Mouse (Mus musculus): ENCODE data around the gene Fam107b. TPM values are rescaled to one million over a fixed set of nuclear protein-coding genes. Genes with fewer than 3 reads are reported as not detected.

The Fam107b gene
- polyA plus RNA-seq, 1 experiment from 2014 or later: 17.8 TPM

DNA sequence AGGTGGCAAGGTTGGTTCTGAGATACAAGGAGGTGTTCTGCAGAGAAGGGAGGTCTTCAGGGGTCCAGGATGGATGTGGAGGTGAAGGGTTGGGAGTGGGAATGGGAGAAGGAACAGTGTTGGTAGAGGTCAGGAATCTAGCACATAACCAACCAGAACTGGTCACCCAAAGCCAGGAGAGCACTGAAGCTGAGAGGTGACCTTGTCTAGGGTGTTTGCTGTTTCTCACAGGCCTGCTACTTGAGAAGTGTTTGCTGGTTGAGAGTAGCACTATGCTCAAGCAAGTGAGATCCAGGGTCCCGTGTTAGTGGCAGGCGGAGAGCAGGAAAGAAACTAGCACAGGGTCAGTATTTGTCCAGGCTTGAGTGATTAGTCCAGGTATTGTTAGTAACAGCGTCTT lies 159.3 kb downstream of the Fam107b start:
- Histone ChIP-seq H3K27ac (no peak overlapping the region), H3K27me3 (no peaks in the 10 kb centered on the region), H3K36me3 (no peaks in the 10 kb centered on the region), H3K9me3 (replicated peaks) (no peaks in the 10 kb centered on the region), H3K9ac (no peak overlapping the region), H3K4me3 (no peak overlapping the region), H3K4me2 (no peak overlapping the region), H3K4me1 (replicated peaks) (peaks cover 52% of the 10 kb centered on the region)
- ATAC-seq (replicated peaks; ENCODE audit: insufficient number of reproducible peaks, insufficient read depth, low FRiP score, low read depth): no peak
- 53% methylated on average over 3 of the region's 3 CpGs for WGBS

DNA sequence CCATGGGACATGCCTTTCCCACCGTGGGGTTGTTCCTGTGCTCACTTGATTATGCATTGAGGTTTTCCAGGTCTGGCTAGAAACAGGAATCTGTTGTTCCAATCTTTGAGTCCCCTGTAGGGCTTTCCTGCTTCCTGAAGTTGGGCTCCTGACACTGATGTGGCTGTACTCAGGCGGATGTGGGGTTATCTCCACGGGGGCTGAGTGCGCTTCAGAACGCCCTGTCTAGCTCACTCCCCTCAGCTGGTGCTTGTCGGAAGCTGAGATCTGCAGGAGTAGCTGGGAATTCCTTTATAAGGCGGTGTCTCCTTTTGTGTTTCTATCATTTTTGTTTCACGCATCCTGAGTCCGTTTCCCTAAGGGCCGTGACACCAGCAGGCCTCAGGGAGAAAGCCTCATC lies 160.5 kb downstream of the Fam107b start:
- ATAC-seq (replicated peaks; ENCODE audit: insufficient number of reproducible peaks, insufficient read depth, low FRiP score, low read depth): 0 out of 2 replicates have a peak, but pooled peaks have one; percentile 37
- H3K36me3 ChIP-seq: no peaks in the 10 kb centered on the region
- 48% methylated on average over 10 of the region's 10 CpGs for WGBS
- no peaks in the 10 kb centered on the region for H3K9me3 ChIP-seq (replicated peaks)
- H3K9ac ChIP-seq: no peak overlapping the region
- no peaks in the 10 kb centered on the region for H3K27me3 ChIP-seq
- peaks cover 48% of the 10 kb centered on the region for H3K4me1 ChIP-seq (replicated peaks)
- peak overlapping the region; percentile 37; the same call in 1 of the 2 replicates for H3K27ac ChIP-seq
- H3K4me2 ChIP-seq: no peak overlapping the region; the same call in 1 of the 2 replicates
- no peak overlapping the region for H3K4me3 ChIP-seq

DNA sequence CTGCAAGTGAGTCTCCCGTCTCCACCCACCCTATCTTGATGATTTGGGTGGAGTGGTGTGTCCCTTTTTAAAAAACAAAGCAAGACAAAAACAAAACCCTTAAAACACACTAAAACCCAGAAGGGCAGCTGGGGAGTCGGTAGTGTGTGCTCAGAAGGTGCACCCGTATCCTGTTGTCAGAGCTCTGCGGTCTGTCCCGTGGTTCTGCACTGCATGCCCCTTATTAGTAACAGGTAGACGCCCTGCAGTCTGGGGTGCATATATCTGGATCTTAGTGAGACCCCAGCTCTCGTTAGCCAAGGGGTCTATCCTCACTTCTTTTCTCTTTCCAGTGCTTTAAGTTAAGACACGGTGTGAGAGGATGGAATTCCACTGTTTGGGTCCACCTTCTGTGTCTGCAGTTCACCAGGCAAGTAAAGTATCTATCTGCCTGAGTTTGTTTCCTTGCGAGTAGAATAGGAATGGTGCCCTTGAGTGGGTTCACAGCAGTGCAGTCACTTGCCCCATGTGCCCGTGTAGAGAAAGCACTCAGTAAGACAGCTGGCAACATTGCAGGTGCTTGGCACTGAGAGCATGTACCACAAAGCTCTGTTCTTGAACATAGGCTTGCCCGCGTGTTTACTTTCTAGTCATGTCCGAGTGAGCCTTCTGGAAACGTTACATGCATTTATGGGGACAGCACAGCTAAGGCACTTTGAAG lies 161.2 kb downstream of the Fam107b start:
- Histone ChIP-seq H3K36me3 (no peaks in the 10 kb centered on the region), H3K27ac (no peak overlapping the region; the same call in 1 of the 2 replicates), H3K4me2 (no peak overlapping the region), H3K9me3 (replicated peaks) (no peaks in the 10 kb centered on the region), H3K27me3 (no peaks in the 10 kb centered on the region), H3K4me3 (no peak overlapping the region), H3K4me1 (replicated peaks) (peaks cover 44% of the 10 kb centered on the region), H3K9ac (no peak overlapping the region)
- no peak for ATAC-seq (replicated peaks; ENCODE audit: insufficient number of reproducible peaks, insufficient read depth, low FRiP score, low read depth)
- WGBS: 75% methylated on average over 14 of the region's 14 CpGs

DNA sequence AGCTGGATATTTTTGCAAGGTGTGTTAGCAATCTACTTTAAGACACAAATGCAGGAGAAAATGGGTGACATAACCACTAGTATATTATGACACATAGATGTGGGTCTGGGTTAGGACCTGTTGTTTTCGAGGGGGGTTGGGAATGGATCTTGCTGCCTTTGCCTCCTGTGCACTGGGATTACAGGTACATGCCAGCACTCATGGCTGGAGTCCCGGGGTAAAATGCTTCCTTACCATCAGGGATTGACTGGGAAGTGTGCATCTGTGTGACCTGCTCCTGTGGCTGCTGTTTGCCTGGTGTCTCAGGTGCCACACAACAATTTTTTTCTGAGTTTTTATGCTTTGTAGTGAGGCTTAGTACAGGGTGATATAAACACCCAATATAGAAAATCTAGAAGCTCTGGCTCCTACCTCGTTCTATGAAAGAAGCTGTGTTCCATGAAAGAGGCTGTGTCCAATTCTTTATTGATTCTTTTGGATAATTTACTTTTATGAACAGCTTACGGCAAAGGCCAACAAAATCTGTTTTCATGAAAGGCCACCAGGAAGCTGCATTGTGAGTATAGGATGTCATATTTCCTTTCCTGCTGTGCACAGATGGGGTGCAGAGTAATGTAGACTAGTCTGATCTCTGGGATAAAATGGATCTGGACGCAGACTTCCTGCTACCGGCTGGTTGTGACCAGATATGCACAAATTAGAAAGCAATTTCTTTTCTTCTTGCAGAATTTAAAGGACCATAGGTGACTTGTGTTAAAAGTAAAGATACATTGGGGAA lies 167.8 kb downstream of the Fam107b start:
- Histone ChIP-seq H3K4me2 (no peak overlapping the region), H3K4me3 (no peak overlapping the region), H3K27me3 (no peaks in the 10 kb centered on the region), H3K4me1 (replicated peaks) (peaks cover 23% of the 10 kb centered on the region), H3K9ac (no peak overlapping the region), H3K27ac (no peak overlapping the region), H3K36me3 (no peaks in the 10 kb centered on the region), H3K9me3 (replicated peaks) (no peaks in the 10 kb centered on the region)
- ATAC-seq (replicated peaks; ENCODE audit: insufficient number of reproducible peaks, insufficient read depth, low FRiP score, low read depth): no peak
- 68% methylated on average over 6 of the region's 6 CpGs for WGBS

DNA sequence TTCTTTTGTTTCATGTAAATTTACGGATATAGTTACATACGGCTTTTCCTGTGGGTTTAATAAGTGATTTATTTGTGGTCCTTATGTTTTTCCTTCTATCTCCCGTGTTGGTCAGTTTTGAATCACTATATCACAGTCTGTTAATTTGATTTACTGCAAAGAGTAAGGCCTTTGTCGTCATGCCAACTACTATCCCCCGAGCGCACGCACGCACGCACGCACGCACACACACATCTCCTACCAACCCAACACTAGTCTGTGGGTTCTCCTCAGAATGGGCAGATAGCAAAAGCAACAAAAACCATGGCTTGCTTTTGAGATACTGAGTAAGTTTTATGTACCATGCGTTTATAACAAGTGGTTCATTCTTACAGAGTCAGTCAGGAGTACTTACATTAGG lies 168.4 kb downstream of the Fam107b start:
- Histone ChIP-seq H3K9me3 (replicated peaks) (no peaks in the 10 kb centered on the region), H3K9ac (no peak overlapping the region), H3K4me1 (replicated peaks) (peaks cover 27% of the 10 kb centered on the region), H3K27ac (no peak overlapping the region), H3K36me3 (no peaks in the 10 kb centered on the region), H3K4me2 (no peak overlapping the region), H3K27me3 (no peaks in the 10 kb centered on the region), H3K4me3 (no peak overlapping the region)
- WGBS: 87% methylated on average over 12 of the region's 12 CpGs
- ATAC-seq (replicated peaks; ENCODE audit: insufficient number of reproducible peaks, insufficient read depth, low FRiP score, low read depth): no peak

DNA sequence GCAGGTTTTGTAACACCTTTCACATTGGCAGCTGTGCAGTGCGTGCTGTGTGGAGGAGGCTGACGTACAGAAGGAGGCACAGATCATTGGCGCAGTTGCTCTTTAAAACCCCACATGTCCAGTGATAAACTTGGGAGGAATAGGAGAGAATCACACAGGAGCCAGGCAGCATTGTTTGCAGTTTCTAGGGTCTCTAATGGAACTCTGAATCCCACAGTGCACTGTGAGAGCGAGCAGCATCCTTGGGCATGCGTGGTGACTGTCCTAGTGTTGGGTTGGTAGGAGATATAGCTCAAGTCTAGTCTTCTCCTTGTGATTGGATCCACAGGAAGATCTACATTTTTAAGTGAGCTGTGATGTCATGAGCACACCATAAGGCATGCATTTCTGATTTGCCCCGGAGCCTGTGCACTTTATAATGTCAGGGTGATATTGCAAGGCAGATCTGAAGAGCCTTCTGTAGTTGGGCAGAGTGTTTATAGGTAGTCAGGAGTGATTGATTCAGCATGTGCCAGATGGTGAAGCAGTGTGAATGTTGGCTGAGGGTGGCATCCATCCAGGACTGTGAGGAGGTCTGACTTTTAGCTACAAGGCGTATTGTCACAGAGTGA lies 169.2 kb downstream of the Fam107b start:
- Histone ChIP-seq H3K4me3 (no peak overlapping the region), H3K27me3 (no peaks in the 10 kb centered on the region), H3K27ac (no peak overlapping the region), H3K9me3 (replicated peaks) (no peaks in the 10 kb centered on the region), H3K9ac (no peak overlapping the region), H3K36me3 (no peaks in the 10 kb centered on the region), H3K4me2 (no peak overlapping the region), H3K4me1 (replicated peaks) (peaks cover 34% of the 10 kb centered on the region)
- no peak for ATAC-seq (replicated peaks; ENCODE audit: insufficient number of reproducible peaks, insufficient read depth, low FRiP score, low read depth)
- WGBS: 83% methylated on average over 7 of the region's 7 CpGs

DNA sequence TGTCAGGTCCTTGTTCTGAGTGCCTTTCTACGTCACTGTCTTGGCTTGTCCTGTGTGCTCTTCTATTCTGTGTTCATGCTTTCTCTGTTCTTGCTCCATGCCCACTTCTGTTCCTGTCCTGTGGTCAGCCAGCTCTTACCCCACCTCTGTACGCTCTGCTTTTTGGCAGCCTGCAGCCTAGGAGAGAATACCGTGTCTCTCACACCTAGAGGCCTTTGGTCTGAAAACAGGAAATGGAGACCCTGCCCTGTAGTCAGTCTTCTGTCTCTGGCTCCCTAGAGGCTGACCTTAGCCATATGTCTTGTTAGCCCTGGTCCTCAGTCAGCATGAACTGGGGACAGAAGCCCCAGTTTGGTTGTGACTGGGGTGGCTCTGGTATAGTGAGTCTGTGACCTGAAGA lies 170.0 kb downstream of the Fam107b start:
- WGBS: 78% methylated on average over 3 of the region's 3 CpGs
- Histone ChIP-seq H3K9ac (no peak overlapping the region), H3K4me3 (no peak overlapping the region), H3K9me3 (replicated peaks) (no peaks in the 10 kb centered on the region), H3K4me2 (no peak overlapping the region), H3K27ac (no peak overlapping the region), H3K4me1 (replicated peaks) (peaks cover 42% of the 10 kb centered on the region), H3K27me3 (no peaks in the 10 kb centered on the region), H3K36me3 (no peaks in the 10 kb centered on the region)
- no peak for ATAC-seq (replicated peaks; ENCODE audit: insufficient number of reproducible peaks, insufficient read depth, low FRiP score, low read depth)

DNA sequence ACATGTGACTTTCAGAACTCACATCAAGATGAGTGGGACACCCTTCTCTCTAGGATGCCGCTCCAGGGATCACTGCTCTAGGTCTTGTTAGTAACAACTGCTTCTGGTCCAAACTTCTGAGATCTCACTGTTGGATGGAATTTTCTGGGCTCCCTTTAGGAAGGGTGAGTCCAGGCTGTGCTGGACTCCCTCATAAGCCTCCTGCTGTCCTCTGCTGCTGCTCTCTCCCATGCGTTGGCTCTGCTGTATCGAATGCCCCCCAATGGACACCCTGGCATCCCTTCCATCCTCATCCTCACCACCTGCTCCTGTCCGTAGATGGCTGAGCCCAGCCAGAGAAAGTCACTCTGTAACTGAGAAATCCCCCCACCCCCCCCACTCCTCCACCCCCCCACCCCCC lies 170.4 kb downstream of the Fam107b start:
- Histone ChIP-seq H3K27me3 (no peaks in the 10 kb centered on the region), H3K4me1 (replicated peaks) (peaks cover 46% of the 10 kb centered on the region), H3K4me2 (no peak overlapping the region), H3K9me3 (replicated peaks) (no peaks in the 10 kb centered on the region), H3K36me3 (no peaks in the 10 kb centered on the region), H3K4me3 (no peak overlapping the region), H3K9ac (no peak overlapping the region), H3K27ac (no peak overlapping the region)
- WGBS: 91% methylated on average over 4 of the region's 4 CpGs
- ATAC-seq (replicated peaks; ENCODE audit: insufficient number of reproducible peaks, insufficient read depth, low FRiP score, low read depth): no peak

DNA sequence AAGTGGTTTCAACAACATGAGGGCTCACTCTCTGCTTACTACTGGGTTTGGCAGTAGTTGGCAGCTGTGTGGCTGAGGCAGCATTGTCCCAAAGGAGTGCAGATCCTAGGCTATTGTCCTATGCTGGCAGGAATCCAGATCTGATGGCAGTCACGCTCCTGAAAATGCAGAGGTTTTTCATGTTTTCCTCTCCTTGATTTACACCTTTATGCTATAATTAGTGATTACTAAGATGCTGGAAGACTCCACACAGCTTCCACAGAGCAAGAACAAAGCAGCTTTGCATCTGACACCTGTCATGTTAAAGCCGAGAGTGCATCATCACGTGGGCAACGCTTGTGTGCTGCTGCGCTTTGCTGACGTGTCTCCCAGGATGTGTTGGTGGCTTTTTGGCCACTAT lies 172.2 kb downstream of the Fam107b start:
- ATAC-seq (replicated peaks; ENCODE audit: insufficient number of reproducible peaks, insufficient read depth, low FRiP score, low read depth): no peak
- Histone ChIP-seq H3K27me3 (no peaks in the 10 kb centered on the region), H3K9me3 (replicated peaks) (no peaks in the 10 kb centered on the region), H3K36me3 (no peaks in the 10 kb centered on the region), H3K4me1 (replicated peaks) (peaks cover 57% of the 10 kb centered on the region), H3K4me3 (no peak overlapping the region), H3K4me2 (no peak overlapping the region), H3K9ac (no peak overlapping the region), H3K27ac (no peak overlapping the region)
- WGBS: 66% methylated on average over 6 of the region's 6 CpGs

DNA sequence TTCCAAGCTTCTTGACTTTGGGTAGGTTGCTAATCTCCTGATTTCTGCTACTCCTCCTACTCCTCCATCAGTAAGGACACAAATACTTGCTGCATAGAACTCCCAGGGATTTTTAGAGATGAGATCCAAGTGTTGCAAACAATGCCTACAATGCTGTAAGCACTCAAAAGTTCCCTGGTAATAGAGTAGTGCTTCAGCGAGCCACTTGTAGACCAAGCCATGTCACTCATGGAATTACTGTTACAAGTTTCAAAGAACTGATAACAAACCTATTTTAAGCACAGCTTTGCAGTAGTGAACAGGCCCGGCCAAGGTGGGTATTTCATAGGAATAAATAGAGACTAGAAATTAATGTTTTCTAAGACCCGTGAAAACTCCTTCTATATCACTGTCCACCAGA lies 174.8 kb downstream of the Fam107b start:
- WGBS: 31% methylated on average over 3 of the region's 3 CpGs
- Histone ChIP-seq H3K4me2 (peak overlapping the region; percentile 10; the same call in 1 of the 2 replicates), H3K27ac (peak overlapping the region; percentile 75), H3K36me3 (no peaks in the 10 kb centered on the region), H3K9me3 (replicated peaks) (no peaks in the 10 kb centered on the region), H3K27me3 (no peaks in the 10 kb centered on the region), H3K4me1 (replicated peaks) (peaks cover 61% of the 10 kb centered on the region), H3K4me3 (no peak overlapping the region), H3K9ac (no peak overlapping the region)
- ATAC-seq (replicated peaks; ENCODE audit: insufficient number of reproducible peaks, insufficient read depth, low FRiP score, low read depth): peak; percentile 41; the same call in 1 of the 2 replicates

DNA sequence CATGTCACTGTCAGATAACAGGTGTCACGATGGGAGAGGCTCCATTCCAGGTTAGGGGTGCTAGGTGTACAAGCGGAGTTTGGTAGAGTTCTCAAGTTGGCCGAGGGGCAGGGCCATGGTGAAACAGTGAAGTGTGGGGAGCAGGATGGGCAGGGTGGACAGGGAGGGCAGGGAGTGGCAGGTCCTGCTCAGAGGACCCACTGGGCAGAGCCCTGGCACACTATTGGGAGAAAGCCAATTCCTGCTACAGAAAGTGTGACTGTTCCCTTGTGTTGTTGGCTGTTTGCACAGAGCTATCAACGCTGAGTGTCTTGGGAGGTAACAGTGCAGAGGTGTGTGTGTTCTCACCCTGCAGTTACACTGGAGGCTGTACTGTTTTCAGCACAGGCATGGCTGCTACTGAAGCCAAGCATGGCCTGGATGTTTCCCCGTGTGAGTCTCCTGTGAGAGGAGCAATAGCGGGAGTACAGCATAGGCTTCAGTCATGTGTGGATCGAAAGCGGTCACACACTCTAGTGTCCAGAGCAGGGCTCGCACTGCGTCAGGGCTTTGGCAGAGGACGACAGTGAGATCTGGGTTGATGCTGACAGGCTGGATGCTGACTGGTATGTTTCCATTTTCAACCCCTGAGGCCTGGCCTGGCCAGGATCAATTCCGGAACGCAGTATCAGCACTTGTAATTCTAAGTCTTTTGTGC lies 175.8 kb downstream of the Fam107b start:
- no peak overlapping the region for H3K4me2 ChIP-seq
- no peaks in the 10 kb centered on the region for H3K27me3 ChIP-seq
- no peaks in the 10 kb centered on the region for H3K9me3 ChIP-seq (replicated peaks)
- H3K36me3 ChIP-seq: no peaks in the 10 kb centered on the region
- H3K4me1 ChIP-seq (replicated peaks): peaks cover 57% of the 10 kb centered on the region
- H3K4me3 ChIP-seq: no peak overlapping the region; the same call in 1 of the 2 replicates
- H3K9ac ChIP-seq: no peak overlapping the region
- H3K27ac ChIP-seq: peak overlapping the region; percentile 75
- WGBS: 39% methylated on average over 13 of the region's 13 CpGs
- ATAC-seq (replicated peaks; ENCODE audit: insufficient number of reproducible peaks, insufficient read depth, low FRiP score, low read depth): peak; percentile 70; the same call in 1 of the 2 replicates
